ENCODE assay signal across 12 mouse cellular contexts in genomic region chr2:27916316-27916715, GRCm38 (mm10). TPM values are rescaled to one million over a fixed set of nuclear protein-coding genes. Genes with fewer than 3 reads are reported as not detected.
DNase-seq lines count a peak whose midpoint lies in the region; ATAC-seq lines count a peak whose summit lies in the region.
"Had no signal": no experiment of that assay in that cellular context is flagged by ENCODE, and none has a peak within 500 bp of the region (broad histone marks: within the 10 kb centered on the region; RNA-seq: fewer than 3 reads in every experiment).

No protein-coding gene starts in this region.

- no peak overlapping the region for H3K4me2 ChIP-seq in hindbrain, embryonic 11.5 days (replicated peaks; ENCODE audit: low read depth, low read length)
- H3K4me2 ChIP-seq in embryonic facial prominence, embryonic 11.5 days (ENCODE audit: low read depth, low read length), result no peak overlapping the region
- H3K4me2 ChIP-seq in kidney, embryonic 15.5 days, result no peak overlapping the region
- H3K4me2 ChIP-seq: limb, embryonic 15.5 days had no signal

- no peak for ATAC-seq in hindbrain, embryonic 11.5 days (ENCODE audit: low FRiP score)
- ATAC-seq in embryonic facial prominence, embryonic 11.5 days (replicated peaks; ENCODE audit: insufficient number of reproducible peaks, low FRiP score, low TSS enrichment, low read depth), result 0 out of 2 replicates have a peak, but pooled peaks have one; percentile 6
- ATAC-seq in kidney, embryonic 15.5 days (replicated peaks; ENCODE audit: low FRiP score), result no peak

- H3K4me1 ChIP-seq in hindbrain, embryonic 10.5 days (replicated peaks), result peaks cover 11% of the 10 kb centered on the region
- no peaks in the 10 kb centered on the region for H3K4me1 ChIP-seq in hindbrain, embryonic 11.5 days (replicated peaks; ENCODE audit: control insufficient read depth, insufficient read depth, low read length)
- no peaks in the 10 kb centered on the region for H3K4me1 ChIP-seq in embryonic facial prominence, embryonic 11.5 days (ENCODE audit: control insufficient read depth, insufficient read depth, low read length)
- peaks cover 10% of the 10 kb centered on the region for H3K4me1 ChIP-seq in limb, embryonic 10.5 days
- peaks cover 10% of the 10 kb centered on the region for H3K4me1 ChIP-seq in kidney, embryonic 15.5 days

- peak overlapping the region; percentile 24; the same call in 1 of the 2 replicates for H3K27ac ChIP-seq in hindbrain, embryonic 10.5 days
- no peak overlapping the region for H3K27ac ChIP-seq in hindbrain, embryonic 11.5 days (ENCODE audit: low read depth, low read length)
- no peak overlapping the region for H3K27ac ChIP-seq in embryonic facial prominence, embryonic 11.5 days (replicated peaks; ENCODE audit: low read depth, low read length)
- H3K27ac ChIP-seq in limb, embryonic 10.5 days, result peak overlapping the region; percentile 61
- no peak overlapping the region for H3K27ac ChIP-seq in kidney, embryonic 15.5 days
- H3K27ac ChIP-seq: limb, embryonic 15.5 days had no signal

- 46% methylated on average over 2 of the region's 2 CpGs for WGBS in hindbrain, embryonic 10.5 days
- 29% methylated on average over 2 of the region's 2 CpGs for WGBS in hindbrain, embryonic 11.5 days
- WGBS in embryonic facial prominence, embryonic 11.5 days, result 49% methylated on average over 2 of the region's 2 CpGs
- WGBS in limb, embryonic 10.5 days, result 52% methylated on average over 2 of the region's 2 CpGs
- WGBS in kidney, embryonic 15.5 days, result 50% methylated on average over 2 of the region's 2 CpGs

- H3K27me3 ChIP-seq in hindbrain, embryonic 10.5 days (ENCODE audit: insufficient read depth, poor library complexity, severe bottlenecking), result no peaks in the 10 kb centered on the region
- H3K27me3 ChIP-seq in hindbrain, embryonic 11.5 days (ENCODE audit: control insufficient read depth, insufficient read depth, low read length), result no peaks in the 10 kb centered on the region
- H3K27me3 ChIP-seq in embryonic facial prominence, embryonic 11.5 days (ENCODE audit: control insufficient read depth, insufficient read depth, low read length), result no peaks in the 10 kb centered on the region
- no peaks in the 10 kb centered on the region for H3K27me3 ChIP-seq in limb, embryonic 10.5 days (ENCODE audit: low read depth, poor library complexity, severe bottlenecking)
- H3K27me3 ChIP-seq in kidney, embryonic 15.5 days, result no peaks in the 10 kb centered on the region
- H3K27me3 ChIP-seq: limb, embryonic 15.5 days had no signal

- H3K36me3 ChIP-seq in hindbrain, embryonic 10.5 days, result no peaks in the 10 kb centered on the region
- H3K36me3 ChIP-seq in hindbrain, embryonic 11.5 days (ENCODE audit: control insufficient read depth, insufficient read depth, low read length), result no peaks in the 10 kb centered on the region
- H3K36me3 ChIP-seq in embryonic facial prominence, embryonic 11.5 days (replicated peaks; ENCODE audit: control insufficient read depth, insufficient read depth, low read depth, low read length), result no peaks in the 10 kb centered on the region
- no peaks in the 10 kb centered on the region for H3K36me3 ChIP-seq in limb, embryonic 10.5 days
- no peaks in the 10 kb centered on the region for H3K36me3 ChIP-seq in kidney, embryonic 15.5 days

- H3K4me3 ChIP-seq in hindbrain, embryonic 10.5 days, result no peak overlapping the region
- H3K4me3 ChIP-seq in hindbrain, embryonic 11.5 days (ENCODE audit: low read depth, low read length), result no peak overlapping the region
- no peak overlapping the region for H3K4me3 ChIP-seq in embryonic facial prominence, embryonic 11.5 days (ENCODE audit: low read depth, low read length)
- no peak overlapping the region for H3K4me3 ChIP-seq in limb, embryonic 10.5 days
- H3K4me3 ChIP-seq in kidney, embryonic 15.5 days (replicated peaks), result no peak overlapping the region
- H3K4me3 ChIP-seq: erythroblast, embryonic 14.5 days; limb, embryonic 15.5 days had no signal

- DNase-seq in hindbrain, embryonic 10.5 days (ENCODE audit: low spot score), result no peak
- DNase-seq in hindbrain, embryonic 11.5 days (ENCODE audit: low spot score), result no peak
- peak; percentile 7 for DNase-seq in R1 (ENCODE audit: low read depth, low spot score)
- no peak for DNase-seq in embryonic facial prominence, embryonic 11.5 days (ENCODE audit: low spot score)
- DNase-seq in limb, embryonic 10.5 days (ENCODE audit: low spot score), result no peak
- DNase-seq in layer of hippocampus, postnatal 10 days (ENCODE audit: low spot score in 2 of 2), result no peak
- no peak for DNase-seq in right cerebral cortex, postnatal 36 days (ENCODE audit: low spot score in 2 of 2)
- DNase-seq: cerebellum, adult 8-10 months; layer of hippocampus, adult 9-11 months had no signal

- H3K9ac ChIP-seq in hindbrain, embryonic 11.5 days (ENCODE audit: low read depth, low read length), result no peak overlapping the region
- H3K9ac ChIP-seq in embryonic facial prominence, embryonic 11.5 days (replicated peaks; ENCODE audit: low read length), result no peak overlapping the region
- no peak overlapping the region for H3K9ac ChIP-seq in kidney, embryonic 15.5 days
- H3K9ac ChIP-seq: limb, embryonic 15.5 days had no signal

- H3K9me3 ChIP-seq in hindbrain, embryonic 10.5 days, result no peaks in the 10 kb centered on the region
- no peaks in the 10 kb centered on the region for H3K9me3 ChIP-seq in hindbrain, embryonic 11.5 days (ENCODE audit: control insufficient read depth, low read length)
- H3K9me3 ChIP-seq in embryonic facial prominence, embryonic 11.5 days (replicated peaks; ENCODE audit: control insufficient read depth, low read length), result no peaks in the 10 kb centered on the region
- H3K9me3 ChIP-seq in limb, embryonic 10.5 days (replicated peaks), result no peaks in the 10 kb centered on the region
- no peaks in the 10 kb centered on the region for H3K9me3 ChIP-seq in kidney, embryonic 15.5 days (replicated peaks)
- H3K9me3 ChIP-seq: limb, embryonic 15.5 days had no signal

RNA-seq across cellular contexts. Expression of gene Col5a1, which starts 30.1 kb away (rescaled TPM):
- polyA plus RNA-seq in hindbrain, embryonic 10.5 days (2016; fragmentation: Nextera tagmentation; extraction: Ambion mirVana), result 21.2 and 25.6 TPM in 2 replicates
- polyA plus RNA-seq in hindbrain, embryonic 11.5 days (2014; fragmentation: Nextera tagmentation; extraction: Ambion mirVana), result 21.4 and 29.0 TPM in 2 replicates
- 29.0 and 32.0 TPM in 2 replicates for polyA plus RNA-seq in embryonic facial prominence, embryonic 11.5 days (2014; fragmentation: Nextera tagmentation; extraction: Ambion mirVana)
- 13.5 and 21.4 TPM in 2 replicates for polyA plus RNA-seq in limb, embryonic 10.5 days (2016; fragmentation: Nextera tagmentation; extraction: Ambion mirVana)
- total RNA-seq in layer of hippocampus, postnatal 10 days (2021), result 10 to 100 TPM in 1 of 2 experiments, 1 to 10 TPM in 1; 9.9 to 10.8 TPM
- polyA plus RNA-seq in kidney, embryonic 15.5 days (2015; fragmentation: Nextera tagmentation; extraction: Ambion mirVana), result 51.0 and 62.1 TPM in 2 replicates

Comparison
In these comparisons a context has a peak if more than half of its experiments do, and no peak if none do; other contexts are left out.
1. H3K27ac ChIP-seq: peak in hindbrain, embryonic 10.5 days (single experiment) and limb, embryonic 10.5 days (single experiment); none in hindbrain, embryonic 11.5 days (single experiment), embryonic facial prominence, embryonic 11.5 days (single experiment) and kidney, embryonic 15.5 days (single experiment).